Mouse (Mus musculus): ENCODE measurements at regions not wholly inside any gene's neighbourhood (a gene's known extent, or its start where the extent isn't known, plus 50 kb on each side); places are given as distances from the start of the nearest gene placed in this dataset.
A peak's percentile ranks its signal among the peaks of the same experiment; 100 is the strongest.

DNA sequence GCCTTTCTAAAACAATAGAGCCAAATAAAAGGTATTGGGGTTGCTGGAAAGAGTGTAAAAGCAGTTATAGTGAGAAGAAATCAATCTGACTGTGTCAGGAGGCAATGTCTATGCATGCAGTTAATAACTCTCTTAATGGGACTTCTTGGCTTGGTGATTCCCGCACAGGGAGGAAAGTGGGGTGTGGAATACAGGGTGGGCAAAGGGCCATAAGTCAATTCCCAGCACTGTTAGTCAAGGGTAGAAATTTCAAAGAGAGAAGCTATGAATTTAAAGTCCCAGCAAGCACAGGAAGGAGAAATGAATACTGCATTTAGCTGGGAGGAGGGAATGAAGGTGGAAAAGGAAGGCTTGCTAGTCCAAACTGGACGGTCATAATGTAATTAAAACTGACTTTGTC is 183.0 kb upstream of the Tle1 start:
- Histone ChIP-seq H3K36me3 (no peaks in the 10 kb centered on the region), H3K9me3 (replicated peaks) (no peaks in the 10 kb centered on the region), H3K27me3 (replicated peaks) (peaks cover 10% of the 10 kb centered on the region; the same call in 1 of the 2 replicates), H3K27ac (replicated peaks) (no peak overlapping the region), H3K4me2 (no peak overlapping the region), H3K9ac (replicated peaks) (no peak overlapping the region), H3K4me1 (peaks cover 38% of the 10 kb centered on the region), H3K4me3 (replicated peaks) (no peak overlapping the region)
- WGBS = 24% methylated on average over 2 of the region's 2 CpGs
- ATAC-seq (ENCODE audit: low FRiP score) = no peak

DNA sequence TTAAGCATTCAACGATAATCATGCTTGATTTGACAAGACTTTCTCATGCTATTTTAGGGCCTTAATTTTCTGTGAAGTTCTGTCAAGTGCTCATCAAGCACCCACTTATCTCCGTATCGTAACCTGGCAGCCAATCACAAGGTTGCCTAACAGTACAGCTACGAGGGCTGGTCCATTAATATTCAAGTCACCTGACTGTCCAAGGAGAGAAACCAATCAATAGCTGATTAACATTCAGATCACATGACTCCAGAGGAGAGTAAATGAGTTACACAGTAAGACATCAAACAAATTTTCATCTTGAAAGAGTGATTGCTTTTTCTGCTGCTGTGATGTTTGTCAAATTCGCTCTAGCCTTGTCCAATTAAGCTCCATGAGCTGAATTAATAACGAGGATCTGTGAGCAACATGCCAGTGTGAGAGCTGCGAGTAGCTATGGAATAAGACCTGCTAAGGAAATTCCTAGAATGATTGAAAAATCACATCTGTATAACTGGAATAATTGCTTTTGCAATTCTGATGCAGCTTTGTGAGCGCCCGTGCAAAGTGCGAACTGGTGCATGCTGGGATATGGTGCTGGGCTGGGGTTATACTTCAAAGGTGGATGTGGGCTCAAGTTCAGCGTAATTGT is 181.9 kb upstream of the Tle1 start:
- peaks cover 38% of the 10 kb centered on the region for H3K4me1 ChIP-seq
- ATAC-seq (ENCODE audit: low FRiP score) = peak; percentile 50; the same call in 1 of the 2 replicates
- no peaks in the 10 kb centered on the region for H3K9me3 ChIP-seq (replicated peaks)
- H3K4me2 ChIP-seq = peak overlapping the region; percentile 38
- 0 out of 2 replicates have a peak, but pooled peaks cover 6% of the 10 kb centered on the region for H3K27me3 ChIP-seq (replicated peaks)
- H3K4me3 ChIP-seq (replicated peaks) = 0 out of 2 replicates have a peak overlapping the region, but pooled peaks have one; percentile 10
- no peak overlapping the region for H3K27ac ChIP-seq (replicated peaks)
- 40% methylated on average over 11 of the region's 11 CpGs for WGBS
- H3K9ac ChIP-seq (replicated peaks) = no peak overlapping the region
- H3K36me3 ChIP-seq = no peaks in the 10 kb centered on the region

DNA sequence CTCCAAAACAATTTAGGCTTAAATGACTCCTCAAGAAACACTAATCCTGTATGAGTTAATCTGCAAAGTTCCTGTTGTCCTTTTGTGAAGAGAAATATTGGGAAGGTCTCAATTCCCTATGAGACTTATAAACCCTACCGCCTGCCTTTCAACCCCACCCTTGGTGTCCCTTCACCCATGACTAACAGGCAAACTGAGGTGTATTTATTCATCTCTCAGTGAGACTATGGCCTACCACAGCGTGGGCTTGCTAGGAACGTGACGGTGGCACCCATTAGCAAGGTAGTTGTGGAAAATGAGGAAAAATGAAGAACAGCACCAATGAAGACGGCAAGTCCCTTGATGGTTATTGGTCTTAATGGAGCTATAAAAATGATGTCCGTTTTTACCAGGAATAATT is 181.0 kb upstream of the Tle1 start:
- H3K27ac ChIP-seq (replicated peaks) = no peak overlapping the region
- no peak overlapping the region for H3K4me3 ChIP-seq (replicated peaks)
- no peak overlapping the region for H3K9ac ChIP-seq (replicated peaks)
- no peaks in the 10 kb centered on the region for H3K9me3 ChIP-seq (replicated peaks)
- no peaks in the 10 kb centered on the region for H3K36me3 ChIP-seq
- H3K4me1 ChIP-seq = peaks cover 38% of the 10 kb centered on the region
- ATAC-seq (ENCODE audit: low FRiP score) = no peak
- H3K27me3 ChIP-seq (replicated peaks) = 0 out of 2 replicates have a peak, but pooled peaks cover 3% of the 10 kb centered on the region
- H3K4me2 ChIP-seq = no peak overlapping the region
- 34% methylated on average over 6 of the region's 6 CpGs for WGBS

DNA sequence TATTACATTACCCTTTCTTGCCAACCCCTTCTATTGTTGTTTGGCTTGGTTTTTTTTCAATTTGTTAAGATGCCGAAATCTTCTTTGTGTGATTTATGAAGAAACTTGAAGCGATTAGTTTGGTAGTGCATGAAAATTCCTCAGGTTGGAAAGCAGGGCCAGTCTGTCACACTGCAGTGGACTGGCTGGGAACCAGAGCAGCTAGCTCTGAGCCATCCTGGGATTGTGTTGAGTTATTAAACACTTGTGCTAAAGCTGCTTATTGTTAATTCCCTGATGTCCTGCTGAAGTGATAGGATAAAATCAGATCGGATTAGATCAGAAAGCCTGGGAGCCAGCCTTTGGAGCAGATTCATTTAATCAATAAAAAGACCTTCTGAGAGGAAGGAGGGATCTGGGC is 180.4 kb upstream of the Tle1 start:
- no peaks in the 10 kb centered on the region for H3K36me3 ChIP-seq
- 0 out of 2 replicates have a peak, but pooled peaks cover 3% of the 10 kb centered on the region for H3K27me3 ChIP-seq (replicated peaks)
- no peak overlapping the region for H3K9ac ChIP-seq (replicated peaks)
- WGBS = 58% methylated on average over 3 of the region's 3 CpGs
- no peak for ATAC-seq (ENCODE audit: low FRiP score)
- H3K4me2 ChIP-seq = no peak overlapping the region
- H3K4me1 ChIP-seq = peaks cover 38% of the 10 kb centered on the region
- no peak overlapping the region for H3K27ac ChIP-seq (replicated peaks)
- H3K9me3 ChIP-seq (replicated peaks) = no peaks in the 10 kb centered on the region
- H3K4me3 ChIP-seq (replicated peaks) = no peak overlapping the region

DNA sequence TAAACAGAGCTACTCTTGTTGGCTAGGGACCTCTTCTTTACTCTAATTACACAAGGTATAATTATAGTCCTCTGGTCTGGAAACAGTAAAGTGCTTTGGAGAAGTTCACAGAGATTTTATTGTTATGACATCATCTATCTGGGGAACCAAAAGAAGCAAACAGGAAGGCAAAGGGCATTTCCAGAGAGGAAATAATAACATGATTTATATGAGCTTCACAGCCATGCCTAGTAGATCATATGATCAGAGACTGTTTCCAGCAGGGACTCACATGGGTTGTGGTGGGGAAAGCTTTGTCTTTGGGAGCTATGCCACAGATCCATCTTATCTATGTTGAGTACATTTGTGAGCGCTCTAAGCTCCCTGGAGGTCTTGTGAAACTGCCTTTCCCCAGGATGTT is 178.8 kb upstream of the Tle1 start:
- no peak overlapping the region for H3K4me2 ChIP-seq
- no peaks in the 10 kb centered on the region for H3K9me3 ChIP-seq (replicated peaks)
- H3K4me3 ChIP-seq (replicated peaks) = no peak overlapping the region
- no peaks in the 10 kb centered on the region for H3K36me3 ChIP-seq
- no peak overlapping the region for H3K27ac ChIP-seq (replicated peaks)
- 0 out of 2 replicates have a peak, but pooled peaks cover 3% of the 10 kb centered on the region for H3K27me3 ChIP-seq (replicated peaks)
- peaks cover 25% of the 10 kb centered on the region for H3K4me1 ChIP-seq
- H3K9ac ChIP-seq (replicated peaks) = no peak overlapping the region
- WGBS = 83% methylated on average over 1 of the region's 1 CpGs
- no peak for ATAC-seq (ENCODE audit: low FRiP score)

DNA sequence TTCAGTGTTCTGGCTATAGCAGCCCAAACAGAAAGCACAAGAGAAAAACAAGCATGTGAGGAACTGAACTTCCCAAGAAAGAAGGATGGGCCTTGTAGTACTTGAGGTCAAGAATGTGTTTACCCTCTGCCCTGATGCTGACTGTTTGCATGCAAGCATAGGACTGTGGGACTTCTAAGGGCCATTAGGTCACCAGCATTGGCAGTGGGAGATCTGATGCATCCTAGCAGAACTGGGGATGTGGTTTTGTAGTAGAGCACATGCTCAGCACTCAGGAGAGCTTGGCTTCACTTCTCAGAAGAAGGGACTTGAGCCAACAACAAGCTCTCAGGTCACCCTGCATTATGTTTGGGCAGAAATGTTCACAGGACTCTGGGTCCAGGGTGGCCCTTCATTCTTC is 178.3 kb upstream of the Tle1 start:
- ATAC-seq (ENCODE audit: low FRiP score) = no peak
- no peak overlapping the region for H3K4me2 ChIP-seq
- no peak overlapping the region for H3K4me3 ChIP-seq (replicated peaks)
- no peaks in the 10 kb centered on the region for H3K36me3 ChIP-seq
- no peaks in the 10 kb centered on the region for H3K9me3 ChIP-seq (replicated peaks)
- H3K9ac ChIP-seq (replicated peaks) = no peak overlapping the region
- H3K27ac ChIP-seq (replicated peaks) = no peak overlapping the region
- H3K27me3 ChIP-seq (replicated peaks) = 0 out of 2 replicates have a peak, but pooled peaks cover 3% of the 10 kb centered on the region
- peaks cover 21% of the 10 kb centered on the region for H3K4me1 ChIP-seq

DNA sequence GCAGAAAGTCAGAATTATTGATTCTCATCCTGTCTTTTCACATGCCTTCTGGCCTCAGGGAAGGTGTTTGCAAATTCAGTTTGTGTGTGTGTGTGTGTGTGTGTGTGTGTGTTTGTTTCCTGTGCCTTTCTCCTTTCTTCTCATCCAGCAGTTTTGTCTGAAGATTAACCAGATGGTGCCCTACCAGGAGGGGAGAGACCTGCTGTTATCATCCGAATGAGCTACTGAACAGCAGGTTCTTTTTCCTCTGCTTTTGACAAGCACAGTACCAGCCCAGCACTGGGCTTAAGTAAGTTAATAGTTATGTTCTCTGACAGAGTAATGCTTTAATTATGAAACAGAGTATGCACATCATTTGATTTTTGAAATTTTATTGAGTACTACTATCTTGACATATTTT is 176.8 kb upstream of the Tle1 start:
- WGBS = 31% methylated on average over 1 of the region's 1 CpGs
- peaks cover 8% of the 10 kb centered on the region for H3K4me1 ChIP-seq
- no peaks in the 10 kb centered on the region for H3K36me3 ChIP-seq
- no peaks in the 10 kb centered on the region for H3K9me3 ChIP-seq (replicated peaks)
- H3K4me3 ChIP-seq (replicated peaks) = no peak overlapping the region
- H3K9ac ChIP-seq (replicated peaks) = no peak overlapping the region
- H3K27me3 ChIP-seq (replicated peaks) = 0 out of 2 replicates have a peak, but pooled peaks cover 3% of the 10 kb centered on the region
- H3K4me2 ChIP-seq = no peak overlapping the region
- no peak; the same call in 1 of the 2 replicates for ATAC-seq (ENCODE audit: low FRiP score)
- H3K27ac ChIP-seq (replicated peaks) = no peak overlapping the region

DNA sequence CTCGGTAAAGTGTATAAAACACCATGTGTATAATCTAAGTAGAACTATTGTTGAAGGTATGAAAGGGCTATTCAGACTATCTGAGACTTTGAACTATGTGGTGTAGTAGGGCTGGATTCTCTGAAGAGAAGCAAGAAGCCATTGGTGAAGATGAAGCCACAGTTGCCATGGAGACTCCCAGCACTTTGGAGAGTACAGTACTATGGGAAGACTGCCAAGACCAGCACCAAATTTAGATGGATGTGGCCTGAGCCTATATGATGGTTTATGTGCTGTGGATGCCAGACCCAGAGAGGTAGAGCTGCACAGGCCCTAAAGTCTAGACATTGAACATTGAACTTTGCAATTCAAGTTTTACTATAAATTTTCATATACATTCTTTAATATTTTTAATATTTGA is 151.3 kb upstream of the Tle1 start:
- no peaks in the 10 kb centered on the region for H3K36me3 ChIP-seq
- no peaks in the 10 kb centered on the region for H3K27me3 ChIP-seq (replicated peaks)
- no peak for ATAC-seq (ENCODE audit: low FRiP score)
- no peak overlapping the region for H3K4me2 ChIP-seq
- no peak overlapping the region for H3K9ac ChIP-seq (replicated peaks)
- 0 out of 2 replicates have a peak, but pooled peaks cover 3% of the 10 kb centered on the region for H3K9me3 ChIP-seq (replicated peaks)
- WGBS = 22% methylated on average over 1 of the region's 1 CpGs
- no peaks in the 10 kb centered on the region for H3K4me1 ChIP-seq
- no peak overlapping the region for H3K27ac ChIP-seq (replicated peaks)
- H3K4me3 ChIP-seq (replicated peaks) = no peak overlapping the region

DNA sequence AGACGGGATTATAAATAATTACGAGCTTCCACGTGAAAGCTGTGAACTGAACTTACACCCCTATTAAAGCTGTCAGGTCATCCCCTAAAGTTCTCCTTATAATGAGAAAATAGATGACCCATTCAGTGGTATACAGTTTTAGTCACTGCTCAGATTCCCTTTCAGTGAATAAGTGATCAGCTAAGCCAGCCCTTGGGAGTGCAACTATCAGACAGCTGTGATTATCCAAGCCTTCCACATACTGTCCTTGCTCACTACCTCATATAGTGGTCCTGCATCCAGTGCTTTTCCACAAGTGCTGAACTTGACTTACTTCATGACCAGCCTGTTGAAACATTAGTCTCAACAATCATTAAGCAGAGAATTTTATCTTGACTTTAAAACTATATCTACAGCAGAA is 131.2 kb upstream of the Tle1 start:
- Histone ChIP-seq H3K27ac (replicated peaks) (no peak overlapping the region), H3K9ac (replicated peaks) (no peak overlapping the region), H3K9me3 (replicated peaks) (no peaks in the 10 kb centered on the region), H3K27me3 (replicated peaks) (no peaks in the 10 kb centered on the region), H3K4me3 (replicated peaks) (no peak overlapping the region), H3K4me2 (no peak overlapping the region), H3K36me3 (no peaks in the 10 kb centered on the region), H3K4me1 (no peaks in the 10 kb centered on the region)
- 74% methylated on average over 3 of the region's 3 CpGs for WGBS
- no peak for ATAC-seq (ENCODE audit: low FRiP score)

DNA sequence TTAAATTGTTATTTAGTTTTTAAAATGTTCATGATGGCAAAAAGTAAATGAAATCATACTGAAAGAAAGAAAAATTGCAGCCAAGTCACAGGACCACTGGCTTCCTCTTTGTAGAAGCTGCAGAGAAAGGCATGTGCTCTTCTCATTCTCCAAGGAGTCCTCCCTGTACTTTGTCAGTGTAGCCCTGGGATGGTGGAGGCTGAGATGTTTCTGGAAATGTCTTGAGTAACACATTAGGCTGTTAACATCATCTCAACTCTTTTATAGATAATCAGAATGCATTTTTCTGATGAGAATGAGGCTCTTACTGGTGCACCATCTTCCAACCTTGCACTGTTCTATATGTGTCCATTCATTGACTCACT is 128.3 kb upstream of the Tle1 start:
- H3K4me1 ChIP-seq = no peaks in the 10 kb centered on the region
- no peaks in the 10 kb centered on the region for H3K36me3 ChIP-seq
- H3K27ac ChIP-seq (replicated peaks) = no peak overlapping the region
- ATAC-seq (ENCODE audit: low FRiP score) = no peak
- no peak overlapping the region for H3K9ac ChIP-seq (replicated peaks)
- H3K27me3 ChIP-seq (replicated peaks) = no peaks in the 10 kb centered on the region
- no peaks in the 10 kb centered on the region for H3K9me3 ChIP-seq (replicated peaks)
- no peak overlapping the region for H3K4me2 ChIP-seq
- no peak overlapping the region for H3K4me3 ChIP-seq (replicated peaks)

DNA sequence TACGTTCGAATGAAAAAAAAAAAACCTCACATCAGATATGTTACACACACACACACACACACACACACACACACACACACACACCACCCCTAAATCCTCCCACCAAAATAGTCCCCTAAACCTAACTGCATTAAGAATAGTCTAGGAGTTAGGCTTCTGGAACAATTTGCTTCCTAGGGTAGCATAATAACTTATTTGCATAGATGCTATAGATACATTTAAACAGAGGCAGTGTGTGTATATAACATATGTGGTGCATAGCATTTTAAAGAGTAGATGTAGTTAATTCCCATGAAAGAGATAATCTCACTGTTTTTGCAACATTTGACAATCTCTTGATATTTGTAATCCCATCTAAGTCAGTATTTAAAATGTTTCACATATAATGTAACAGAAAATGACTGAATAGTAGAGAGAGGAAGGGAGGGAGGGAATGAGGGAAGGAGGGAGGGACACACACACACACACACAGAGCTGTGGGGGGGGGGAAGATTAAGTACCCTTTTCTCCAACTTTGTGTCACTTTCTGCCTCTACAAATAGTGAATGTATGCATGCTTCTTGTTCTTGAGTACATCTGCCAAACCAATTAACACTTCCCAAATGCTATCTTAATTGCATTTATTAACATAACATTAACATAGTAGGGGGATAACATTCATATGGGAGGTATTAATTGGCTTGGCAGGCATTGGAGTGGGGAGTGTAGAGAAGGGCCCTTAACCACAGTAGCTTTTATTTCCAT is 127.7 kb upstream of the Tle1 start:
- ATAC-seq (ENCODE audit: low FRiP score) = no peak
- 94% methylated on average over 2 of the region's 2 CpGs for WGBS
- no peak overlapping the region for H3K4me3 ChIP-seq (replicated peaks)
- H3K36me3 ChIP-seq = no peaks in the 10 kb centered on the region
- H3K4me1 ChIP-seq = no peaks in the 10 kb centered on the region
- no peaks in the 10 kb centered on the region for H3K9me3 ChIP-seq (replicated peaks)
- no peak overlapping the region for H3K27ac ChIP-seq (replicated peaks)
- H3K4me2 ChIP-seq = no peak overlapping the region
- no peak overlapping the region for H3K9ac ChIP-seq (replicated peaks)
- H3K27me3 ChIP-seq (replicated peaks) = no peaks in the 10 kb centered on the region

DNA sequence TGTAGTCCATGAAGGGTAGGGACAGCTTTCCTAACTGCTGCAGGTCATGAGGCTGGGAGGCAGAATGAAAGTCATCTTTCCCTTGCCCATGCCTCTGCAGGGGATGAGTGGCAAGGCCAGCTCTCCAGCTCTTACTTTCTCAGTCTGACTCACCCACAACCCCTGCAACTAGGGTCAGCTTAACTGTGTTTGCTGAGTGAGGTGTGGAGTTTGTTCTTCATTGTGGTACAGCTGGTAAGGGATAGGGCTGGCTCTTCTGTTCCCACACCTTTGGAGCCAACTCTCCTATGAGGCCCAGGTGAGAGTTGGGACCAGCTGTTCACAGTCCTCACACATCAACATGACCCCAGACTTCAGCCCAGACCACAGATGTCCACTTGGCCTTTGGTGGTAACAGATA is 124.2 kb upstream of the Tle1 start:
- H3K36me3 ChIP-seq = no peaks in the 10 kb centered on the region
- ATAC-seq (ENCODE audit: low FRiP score) = no peak
- no peak overlapping the region for H3K9ac ChIP-seq (replicated peaks)
- H3K4me2 ChIP-seq = no peak overlapping the region
- H3K9me3 ChIP-seq (replicated peaks) = no peaks in the 10 kb centered on the region
- no peaks in the 10 kb centered on the region for H3K27me3 ChIP-seq (replicated peaks)
- no peak overlapping the region for H3K27ac ChIP-seq (replicated peaks)
- H3K4me1 ChIP-seq = no peaks in the 10 kb centered on the region
- H3K4me3 ChIP-seq (replicated peaks) = no peak overlapping the region
